Mouse (Mus musculus): ENCODE measurements around the gene Chadl.
"Not testable (repeated sequence)": the region's sequence is repeated elsewhere in the genome, so short reads cannot be mapped to it uniquely, and the experiment has no call there.

The Chadl gene

DNA sequence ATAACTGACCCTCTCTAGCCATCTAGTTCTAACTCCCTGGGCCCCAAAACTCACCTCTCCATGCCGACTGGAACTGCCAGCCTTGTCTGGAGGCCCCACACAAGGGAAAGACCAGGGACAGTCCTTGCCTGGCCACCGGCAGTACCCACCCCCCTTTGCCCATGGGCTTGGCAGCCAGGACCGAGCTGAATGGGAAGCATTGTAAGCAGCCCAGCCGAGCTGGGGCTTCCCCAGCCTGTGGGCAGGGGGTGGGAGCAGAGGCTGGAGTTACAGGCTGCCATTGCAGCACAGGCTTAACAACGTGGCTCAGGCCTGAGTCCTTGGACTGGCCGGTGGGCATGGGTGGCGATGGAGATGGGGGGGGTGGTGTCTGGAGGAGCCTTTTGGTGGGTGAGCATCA lies at the start of gene Chadl:
Chadl (minus strand) TSS at position 113 of the 400 bp plus-strand sequence.
- peak in 1 of 2 experiments; percentile 35 for DNase-seq

DNA sequence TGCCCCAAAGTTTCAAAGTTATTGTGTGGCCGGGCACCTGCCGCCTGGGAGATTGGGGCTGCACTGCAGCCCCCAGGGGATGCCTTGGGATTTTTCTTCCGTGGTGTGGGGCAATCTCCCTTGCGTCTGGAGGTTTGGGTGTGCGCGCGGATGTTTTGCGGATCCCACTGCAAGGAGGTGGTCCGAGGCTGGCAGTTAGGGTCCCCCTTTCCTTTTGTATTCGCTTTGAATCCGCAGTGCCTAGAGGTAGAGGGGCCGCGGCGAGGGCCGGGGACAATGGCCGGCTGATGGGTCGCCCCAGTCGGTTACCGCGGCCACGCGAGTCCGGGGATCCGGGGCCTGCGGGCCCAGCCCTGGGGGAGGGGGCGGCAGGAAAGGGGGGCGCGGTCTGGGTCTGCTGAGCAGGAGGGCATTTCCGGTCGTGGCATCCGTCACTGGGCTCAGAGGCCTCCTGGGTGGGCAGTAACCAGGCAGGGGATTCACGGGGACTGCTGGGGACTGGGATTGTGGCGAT lies 48.6 kb upstream of the Chadl start:
- DNase-seq = peak; percentile 70 to 74

DNA sequence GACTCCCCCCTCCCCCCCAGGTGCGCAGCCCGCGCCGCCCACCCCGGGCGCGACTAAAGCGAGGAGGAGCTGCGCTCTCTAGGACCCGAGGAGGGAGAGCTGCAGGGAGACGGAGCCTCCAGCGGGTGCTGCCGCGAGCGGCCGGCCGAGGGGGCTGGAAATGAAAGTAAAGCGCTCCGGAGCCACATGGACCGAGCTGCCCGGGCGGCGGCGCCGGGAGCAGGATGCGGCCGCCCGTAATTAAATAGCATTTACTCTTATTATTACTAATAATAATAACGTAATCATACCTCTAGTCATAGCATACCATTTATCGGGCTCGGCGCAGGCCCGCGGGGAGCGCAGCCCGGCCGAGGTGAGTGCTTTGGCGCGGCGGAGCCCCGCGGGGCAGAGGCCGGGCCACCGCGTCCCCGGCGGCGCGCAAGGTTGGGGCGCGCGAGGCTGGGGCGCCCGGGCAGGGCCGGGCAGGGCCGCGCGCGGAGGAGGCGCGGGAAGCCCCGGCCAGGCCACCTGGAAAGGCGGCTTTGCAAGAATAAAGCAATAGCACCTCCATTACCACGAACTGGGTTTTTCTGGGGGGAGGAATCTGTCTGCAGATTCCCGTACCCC lies 48.0 kb upstream of the Chadl start, which contains the start of the genes Zc3h7b and Rangap1:
Zc3h7b (plus strand) TSS at position 66 of the 609 bp plus-strand sequence.
Rangap1 (minus strand) TSS at position 539 of the 609 bp plus-strand sequence.
- DNase-seq = peak; percentile 82 to 84

DNA sequence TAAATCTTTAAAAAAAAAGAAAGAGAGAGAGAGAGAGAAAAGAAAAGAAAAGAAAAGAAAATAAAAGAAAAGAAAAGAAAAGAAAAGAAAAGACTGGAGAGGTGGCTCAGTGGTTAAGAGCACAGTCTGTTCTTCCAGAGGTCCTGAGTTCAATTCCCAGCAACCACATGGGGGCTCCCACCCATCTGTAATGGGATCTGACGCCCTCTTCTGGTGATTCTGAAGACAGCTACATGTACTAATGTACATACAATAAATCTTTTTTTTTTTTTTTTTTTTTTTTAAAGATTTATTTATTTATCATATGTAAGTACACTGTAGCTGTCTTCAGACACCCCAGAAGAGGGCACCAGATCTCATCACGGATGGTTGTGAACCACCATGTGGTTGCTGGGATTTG lies 45.3 kb upstream of the Chadl start:
- not testable (repeated sequence) for DNase-seq

DNA sequence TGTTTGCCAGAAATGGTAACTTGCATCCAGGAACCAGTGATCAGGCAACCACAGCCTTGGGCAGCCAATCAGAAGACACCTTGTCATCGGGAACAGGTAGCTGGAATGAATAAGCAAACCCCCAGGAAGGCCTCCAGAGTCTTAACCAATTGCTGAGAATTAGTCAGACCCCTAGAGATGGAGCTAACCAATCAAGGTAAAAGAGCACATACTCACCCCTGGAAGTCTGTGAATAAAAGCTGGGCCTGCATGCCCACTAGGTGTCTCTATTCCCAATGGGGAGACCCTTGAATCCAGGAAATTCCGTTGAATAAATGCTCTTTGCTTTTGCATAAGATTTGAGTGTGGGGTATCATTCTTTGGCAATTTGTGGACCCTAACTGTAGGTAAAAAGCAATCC lies 42.8 kb upstream of the Chadl start:
- peak in 1 of 2 experiments; percentile 37 for DNase-seq

DNA sequence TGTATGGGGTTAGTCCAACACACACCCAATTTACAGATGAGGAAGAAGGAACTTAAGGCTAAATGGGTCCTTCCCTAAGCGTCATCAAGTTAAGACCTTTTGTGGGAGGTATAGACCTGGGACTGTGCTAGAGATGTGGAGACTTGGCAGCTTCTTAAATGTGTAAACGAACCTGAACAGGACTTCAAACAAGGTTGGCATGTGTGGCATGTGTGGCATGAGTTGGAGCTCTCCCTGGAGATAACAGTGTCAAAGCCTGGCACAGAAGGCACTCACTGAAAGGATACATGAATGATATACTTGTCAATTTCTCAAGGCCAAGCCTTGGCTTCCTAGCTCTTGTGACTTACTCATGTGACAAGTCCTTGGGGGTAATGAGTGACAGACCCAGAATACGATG lies 42.2 kb upstream of the Chadl start:
- DNase-seq = no peak

DNA sequence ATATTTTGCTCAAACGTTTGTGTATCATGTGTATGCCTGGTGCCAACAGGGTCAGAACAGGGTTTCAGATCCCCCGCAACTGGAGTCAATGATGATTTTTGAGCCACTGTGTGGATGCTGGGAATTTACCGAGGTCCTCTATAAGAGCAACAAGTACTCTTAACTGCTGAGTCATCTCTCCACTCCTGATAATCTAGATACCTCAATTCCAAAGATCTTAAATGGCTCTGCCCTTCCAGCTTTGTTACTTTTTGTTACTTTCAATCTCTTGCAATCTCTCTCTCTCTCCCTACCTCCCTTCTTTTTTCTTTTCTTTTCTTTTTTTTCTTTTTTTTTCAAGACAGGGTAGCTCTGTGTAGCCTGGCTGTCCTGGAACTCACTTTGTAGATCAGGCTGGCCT lies 38.0 kb upstream of the Chadl start:
- DNase-seq = no peak

DNA sequence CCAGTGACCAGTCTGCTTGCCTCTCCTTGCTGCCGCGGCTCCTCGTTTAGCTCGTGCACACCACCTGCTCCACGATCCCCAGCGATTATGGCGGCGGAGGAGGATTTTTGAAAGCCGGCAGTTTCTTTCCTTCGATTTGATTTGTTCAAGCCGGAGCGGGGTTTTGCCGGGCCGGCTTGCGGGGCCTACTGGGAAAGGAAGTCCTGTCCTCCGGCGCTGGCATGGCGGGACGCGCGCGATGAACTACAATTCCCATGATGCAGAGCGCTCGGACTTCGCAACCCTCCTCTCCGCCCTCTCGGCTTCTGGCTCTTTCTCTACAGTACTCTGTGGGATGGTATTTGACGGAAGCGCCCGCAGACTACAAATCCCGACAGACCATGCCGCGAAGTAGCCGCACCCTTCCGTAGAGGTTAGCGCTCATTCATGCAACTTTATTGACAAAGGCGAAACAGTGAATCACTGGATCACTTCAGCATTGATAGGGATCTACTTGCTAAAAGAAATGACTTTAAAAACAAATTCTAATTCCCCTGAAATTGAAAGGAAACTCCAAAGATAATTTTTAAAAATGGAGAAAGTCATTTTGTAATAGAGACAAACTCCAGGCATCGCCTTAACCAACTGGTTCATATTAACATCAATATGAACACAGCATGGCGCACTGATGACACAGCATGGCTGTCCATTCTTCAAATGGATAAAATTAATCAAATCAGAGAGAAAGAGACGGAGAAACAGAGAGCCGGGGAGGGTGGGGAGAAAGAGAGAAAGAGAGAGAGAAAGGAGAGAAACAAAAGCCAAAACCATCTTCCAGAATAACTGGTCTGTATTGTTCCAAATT lies 32.9 kb upstream of the Chadl start:
- DNase-seq = peak; percentile 97 to 98

DNA sequence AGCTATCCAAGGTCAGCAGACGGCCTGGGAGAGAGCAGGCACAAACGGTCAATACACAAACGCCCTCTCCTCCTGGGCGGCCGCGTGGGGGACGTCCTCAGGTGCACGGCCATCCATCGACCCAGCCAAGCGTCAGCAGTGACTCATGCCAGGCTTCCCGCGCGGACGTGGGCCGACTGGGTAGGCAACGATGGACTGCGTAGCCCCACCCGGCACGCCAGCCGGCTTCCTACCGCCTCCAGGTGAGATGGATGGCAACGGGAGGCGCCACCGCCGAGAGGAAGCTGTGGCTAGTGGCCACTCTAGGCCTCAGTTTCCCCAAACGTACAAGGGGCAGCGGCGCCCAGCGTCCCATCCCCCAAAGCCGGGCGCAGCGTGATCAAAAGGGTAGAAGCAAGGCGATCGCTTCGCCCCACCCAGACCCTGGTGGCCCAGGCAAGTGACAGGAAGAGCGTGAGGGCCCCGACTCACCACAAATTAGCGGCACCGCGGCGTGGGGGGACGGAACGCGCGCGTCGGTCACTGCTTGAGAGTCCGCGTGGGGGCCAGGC lies 32.2 kb upstream of the Chadl start:
- peak; percentile 51 to 73 for DNase-seq

DNA sequence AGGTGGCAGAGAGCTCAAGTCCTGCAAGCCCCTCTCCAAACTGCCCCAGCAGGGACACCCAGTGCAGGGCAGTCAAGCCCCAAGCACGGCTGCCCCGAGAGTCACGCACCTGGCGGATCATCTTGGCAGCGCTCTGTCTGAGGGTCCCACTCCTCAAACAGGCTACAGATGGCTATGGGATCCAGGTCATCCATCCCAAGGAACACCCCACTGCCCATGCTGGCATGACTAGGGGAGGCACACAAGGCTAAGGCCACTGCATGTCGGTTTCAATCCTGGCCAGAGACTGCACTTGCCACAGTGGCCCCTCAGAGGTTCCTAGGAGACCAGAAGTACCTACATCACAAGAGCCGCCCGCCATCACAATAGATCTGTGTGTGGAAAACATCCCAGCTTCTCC lies 28.9 kb upstream of the Chadl start:
- DNase-seq = no peak

DNA sequence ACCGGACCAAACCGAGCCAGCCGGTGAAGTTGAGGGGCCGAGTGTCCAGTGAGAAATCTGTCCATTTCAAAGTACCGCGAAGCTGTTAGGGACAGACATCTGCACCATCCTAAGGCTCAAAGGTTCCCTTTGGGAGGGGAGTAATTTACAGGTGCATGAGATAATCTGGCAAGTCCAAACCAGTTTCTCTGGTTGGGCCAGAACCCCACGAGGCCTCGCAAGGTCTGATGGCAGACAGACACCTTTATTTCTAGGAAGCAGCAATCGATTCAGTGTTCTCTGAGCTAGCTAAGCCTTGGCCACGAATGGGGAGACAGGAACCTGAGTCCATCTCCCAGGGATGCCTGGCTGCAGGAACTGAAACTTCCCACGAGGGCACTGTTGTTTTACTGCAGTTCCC lies 26.6 kb upstream of the Chadl start:
- no peak for DNase-seq

DNA sequence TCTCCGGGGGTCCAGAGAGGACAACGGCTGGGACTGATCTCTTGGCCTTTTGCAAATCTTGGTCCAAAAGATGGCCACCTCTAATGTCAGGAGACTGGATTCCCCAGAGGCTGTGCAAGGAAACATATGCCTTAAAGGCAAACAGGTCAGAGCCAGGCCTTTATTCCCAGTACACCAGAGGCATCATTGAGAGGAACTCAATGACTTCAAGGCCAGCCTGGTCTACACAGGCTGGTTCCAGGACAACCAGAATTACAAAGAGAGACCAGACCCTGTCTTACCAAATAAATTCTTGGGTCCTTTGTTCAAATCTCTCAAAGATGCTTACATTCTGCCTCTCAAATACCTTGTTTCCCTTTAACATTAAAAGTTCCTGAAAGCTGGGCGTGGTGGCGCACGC lies 25.3 kb upstream of the Chadl start:
- no peak for DNase-seq

DNA sequence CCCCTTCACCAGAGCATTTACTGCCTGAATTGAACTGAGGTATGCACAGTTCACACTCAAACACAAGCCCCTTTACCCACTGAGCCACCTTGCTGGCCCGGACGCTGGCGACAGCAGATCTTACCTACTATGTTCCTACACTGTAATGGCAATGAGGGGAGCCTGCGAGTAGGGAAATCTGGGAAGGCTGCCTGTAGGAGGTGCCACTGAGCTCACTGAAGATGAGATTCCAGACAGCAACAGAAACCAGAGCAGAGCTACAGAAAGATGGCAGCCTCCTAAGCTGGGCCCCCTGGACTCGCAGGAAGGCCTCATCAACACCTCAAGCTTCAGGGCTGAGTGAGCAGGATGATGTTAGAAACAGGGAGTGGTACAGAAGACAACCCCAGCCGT lies 22.0 kb upstream of the Chadl start:
- no peak for DNase-seq

DNA sequence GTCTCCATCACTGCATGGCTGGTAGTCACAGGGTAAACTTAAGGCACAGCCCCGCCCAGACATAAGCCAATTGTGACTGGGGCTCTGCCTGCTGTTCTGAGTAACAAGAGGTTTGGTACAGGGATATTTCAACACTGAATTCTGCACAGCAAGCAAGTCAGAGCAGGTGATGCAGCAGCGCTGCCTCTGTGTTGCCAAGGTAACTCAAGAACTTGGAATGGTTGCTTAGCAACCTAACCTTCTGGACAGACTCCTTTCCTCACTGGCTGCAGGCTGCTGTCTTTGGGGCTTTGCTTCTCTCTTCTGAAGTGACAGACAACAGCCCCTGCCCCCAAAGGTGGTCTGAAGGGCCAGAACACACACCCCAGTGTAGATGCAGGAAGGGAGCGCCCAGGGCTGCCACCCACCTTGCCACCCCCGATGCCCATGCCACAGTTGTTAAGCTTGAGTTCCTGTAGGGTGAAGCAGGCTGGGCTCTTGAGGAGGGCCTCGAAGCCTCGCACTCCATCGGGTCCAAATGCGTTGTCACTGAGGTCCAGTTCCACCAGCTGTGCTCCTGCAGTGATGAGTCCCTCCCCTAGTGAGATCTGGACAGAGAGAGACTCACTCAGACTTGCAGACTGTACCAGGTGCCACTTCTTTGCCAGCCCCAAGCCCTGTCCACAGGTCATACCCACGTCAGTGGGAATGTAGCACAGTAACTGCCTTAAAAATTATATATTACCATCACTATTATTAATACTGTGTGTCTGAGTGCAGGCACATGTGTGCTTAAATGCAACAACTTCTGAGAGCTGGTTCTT lies 21.4 kb upstream of the Chadl start:
- DNase-seq = no peak

DNA sequence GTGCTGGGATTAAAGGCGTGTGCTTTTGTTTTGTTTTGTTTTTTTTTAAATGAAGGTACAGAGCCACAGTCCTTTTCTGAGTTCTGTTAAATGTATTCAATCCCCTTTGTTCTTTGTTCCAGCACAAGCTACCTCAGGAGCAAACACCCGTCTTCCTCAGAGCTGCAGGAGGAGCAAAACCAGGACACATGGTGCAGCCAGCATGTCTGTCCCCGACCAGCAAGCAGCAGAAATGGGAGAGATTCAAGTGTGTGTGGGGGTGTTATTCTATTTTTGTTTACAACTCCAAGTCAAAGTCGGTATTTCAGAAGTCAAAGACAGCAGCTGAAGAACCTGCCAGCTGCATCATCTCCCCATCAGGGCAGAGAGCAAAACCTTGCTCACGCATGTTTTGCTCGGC lies 16.7 kb upstream of the Chadl start:
- no peak for DNase-seq

DNA sequence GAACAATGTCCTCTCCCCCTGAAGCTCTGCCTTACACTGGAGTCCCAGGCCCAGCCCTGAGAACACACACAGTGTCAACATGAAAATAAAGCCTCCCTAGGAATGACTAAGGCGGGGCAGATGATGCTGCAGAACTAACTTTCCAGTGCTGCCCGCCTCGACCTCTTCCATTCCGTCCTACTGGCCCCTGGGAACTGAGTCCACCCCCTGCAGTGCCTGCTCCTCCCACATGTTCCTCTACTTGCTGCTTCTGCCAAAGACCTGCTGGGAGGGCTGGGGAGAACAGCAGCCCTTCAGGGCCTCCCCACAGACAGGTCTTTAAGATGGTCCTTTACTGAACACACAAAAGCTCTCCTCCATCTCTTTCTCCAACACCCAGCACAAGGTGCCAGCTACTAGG lies 13.7 kb upstream of the Chadl start:
- DNase-seq = no peak

DNA sequence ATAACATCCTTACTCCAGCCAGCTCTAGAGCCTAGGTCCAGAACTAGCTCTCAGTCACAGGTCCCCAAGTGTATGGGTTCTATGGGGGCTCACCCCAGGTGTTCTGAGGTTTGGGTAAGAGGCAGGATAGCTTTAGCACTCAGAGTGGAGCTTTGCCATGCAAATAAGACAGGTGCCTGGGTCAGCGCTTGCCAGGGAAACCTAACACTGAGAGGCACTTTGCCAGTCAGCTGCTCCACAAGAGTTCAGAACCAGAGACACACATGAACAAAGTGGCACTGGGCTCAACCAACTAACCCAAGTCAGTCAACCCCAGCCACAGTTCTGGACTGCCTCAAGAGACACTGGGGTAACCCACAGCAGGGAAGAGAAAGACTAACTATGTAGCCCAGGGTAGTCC lies 12.6 kb upstream of the Chadl start:
- DNase-seq = no peak

DNA sequence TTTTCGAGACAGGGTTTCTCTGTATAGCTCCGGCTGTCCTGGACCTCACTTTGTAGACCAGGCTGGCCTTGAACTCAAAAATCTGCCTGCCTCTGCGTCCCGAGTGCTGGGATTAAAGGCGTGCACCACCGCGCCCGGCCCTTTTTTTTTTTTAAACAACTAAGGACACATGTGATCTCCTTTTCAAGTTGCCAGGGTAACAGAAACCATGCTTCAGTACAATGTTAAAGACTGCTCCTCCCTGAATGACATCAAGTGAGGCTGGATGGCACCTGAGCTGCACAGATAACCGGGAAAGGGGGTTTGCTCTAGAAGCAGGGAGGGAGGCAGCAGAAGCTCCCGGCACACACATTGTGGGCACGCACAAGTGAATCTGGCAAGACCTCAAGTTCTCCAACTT lies 11.9 kb upstream of the Chadl start:
- DNase-seq = no peak

DNA sequence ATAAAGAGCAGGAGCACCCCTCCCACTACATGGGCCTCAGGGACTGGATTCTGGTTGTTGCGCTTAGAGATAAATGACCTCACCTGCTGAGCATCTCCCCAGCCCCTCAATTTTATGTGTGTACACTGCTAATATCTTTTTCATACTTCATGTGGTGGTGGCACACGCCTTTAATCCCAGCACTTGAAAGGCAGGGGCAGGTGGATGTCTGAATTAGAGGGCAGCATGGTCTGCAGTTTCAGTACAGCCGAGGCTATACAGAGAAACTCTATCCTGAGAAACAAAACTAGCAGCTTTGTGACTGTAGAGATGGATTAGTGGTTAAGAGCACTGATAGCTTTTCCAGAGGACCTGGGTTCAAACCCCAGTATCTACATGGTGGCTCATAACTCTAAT lies 6.0 kb upstream of the Chadl start:
- no peak for DNase-seq

DNA sequence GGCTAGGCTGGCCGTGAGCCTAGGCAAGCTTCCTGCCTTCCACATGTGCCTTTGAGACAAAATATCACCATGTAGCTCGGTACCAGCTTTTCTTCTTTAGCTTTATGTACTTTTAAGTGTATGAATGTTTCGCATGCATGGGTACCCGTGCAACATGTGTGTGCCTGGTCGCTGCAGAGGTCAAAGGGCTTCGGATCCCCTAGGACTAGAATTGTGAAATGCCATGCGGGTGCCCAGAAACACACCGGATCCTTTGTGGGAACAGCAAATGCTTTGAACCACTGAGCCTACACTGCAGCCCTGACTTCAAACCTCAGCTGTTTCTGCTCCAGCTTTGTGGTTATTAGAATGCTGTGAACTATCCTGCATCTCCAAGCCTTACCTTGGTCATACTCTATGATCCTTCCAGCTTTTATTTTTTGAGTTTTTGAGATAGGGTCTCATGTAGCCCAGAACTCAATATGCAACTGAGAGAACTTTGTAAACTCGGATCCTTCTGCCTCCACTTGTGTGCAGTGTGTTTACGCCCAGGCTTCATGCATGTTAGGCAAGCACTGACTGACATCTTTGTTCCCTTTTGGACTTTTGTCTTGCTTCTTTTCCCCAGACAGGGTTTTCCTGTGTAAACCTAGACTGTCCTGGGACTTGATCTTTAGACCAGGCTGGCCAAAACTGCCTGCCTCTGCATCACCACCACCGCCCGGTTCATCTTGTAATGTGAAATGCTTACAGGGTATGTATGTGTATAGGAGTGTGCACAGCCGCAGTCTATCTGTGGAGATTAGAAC lies 5.4 kb upstream of the Chadl start:
- DNase-seq = no peak

DNA sequence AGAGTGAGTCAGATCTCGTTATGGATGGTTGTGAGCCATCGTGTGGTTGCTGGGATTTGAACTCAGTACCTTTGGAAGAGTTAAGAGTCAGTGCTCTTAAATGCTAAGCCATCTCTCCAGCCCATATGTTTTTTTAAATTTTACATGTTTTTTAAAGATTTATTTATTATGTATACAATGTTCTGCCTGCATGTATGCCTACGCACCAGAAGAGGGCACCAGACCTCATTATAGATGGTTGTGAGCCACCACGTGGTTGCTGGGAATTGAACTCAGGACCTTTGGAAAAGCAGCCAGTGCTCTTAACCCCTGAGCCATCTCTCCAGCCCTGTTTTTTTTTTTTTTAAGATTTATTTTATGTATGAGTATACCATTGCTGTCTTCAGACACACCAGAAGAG lies 4.3 kb upstream of the Chadl start:
- DNase-seq = not testable (repeated sequence)

DNA sequence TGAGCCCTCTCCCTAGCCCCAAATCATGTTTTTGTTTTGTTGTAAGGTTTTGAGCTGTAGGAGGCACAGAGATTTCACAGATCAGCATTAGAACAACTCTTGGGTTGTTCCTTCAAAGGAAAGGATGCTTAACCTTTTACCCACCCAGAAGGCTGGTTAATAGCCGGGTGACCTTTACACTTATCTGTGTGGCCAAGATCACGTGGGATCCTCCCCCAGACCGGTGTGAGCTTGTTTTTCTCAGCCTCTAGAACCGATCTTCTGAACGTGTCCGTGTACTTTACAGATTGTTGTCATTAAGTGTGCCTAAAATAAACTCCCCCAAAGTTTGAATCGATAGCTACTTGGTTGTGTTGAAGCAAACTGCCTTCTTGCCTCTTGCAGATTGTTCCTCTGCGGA lies 3.5 kb upstream of the Chadl start:
- DNase-seq = no peak
